Mouse (Mus musculus): ENCODE measurements around the gene Tnfsf9.

Gene Tnfsf9

GRCm38 (mm10) chr17:57105181-57106034, at the start of gene Tnfsf9:
Gene Tnfsf9, plus strand, starts transcription at chr17:57105325.
- DNase-seq = peak; percentile 81

GRCm38 (mm10) chr17:57056246-57056645, 48.9 kb upstream of the Tnfsf9 start:
- DNase-seq = no peak

GRCm38 (mm10) chr17:57058891-57059485, 46.1 kb upstream of the Tnfsf9 start, which contains the start of gene Crb3:
Gene Crb3, plus strand, starts transcription at chr17:57059105.
- DNase-seq = no peak

GRCm38 (mm10) chr17:57059486-57059977, 45.6 kb upstream of the Tnfsf9 start, which contains the start of gene Slc25a23:
Gene Slc25a23, minus strand, starts transcription at chr17:57059863.
- peak; percentile 91 for DNase-seq

- peak; percentile 98 for DNase-seq
These were observed 44.8 kb upstream of the Tnfsf9 start for GRCm38 (mm10) chr17:57060231-57060801.

- no peak for DNase-seq
These were observed 44.1 kb upstream of the Tnfsf9 start for GRCm38 (mm10) chr17:57061069-57061468.

DNA sequence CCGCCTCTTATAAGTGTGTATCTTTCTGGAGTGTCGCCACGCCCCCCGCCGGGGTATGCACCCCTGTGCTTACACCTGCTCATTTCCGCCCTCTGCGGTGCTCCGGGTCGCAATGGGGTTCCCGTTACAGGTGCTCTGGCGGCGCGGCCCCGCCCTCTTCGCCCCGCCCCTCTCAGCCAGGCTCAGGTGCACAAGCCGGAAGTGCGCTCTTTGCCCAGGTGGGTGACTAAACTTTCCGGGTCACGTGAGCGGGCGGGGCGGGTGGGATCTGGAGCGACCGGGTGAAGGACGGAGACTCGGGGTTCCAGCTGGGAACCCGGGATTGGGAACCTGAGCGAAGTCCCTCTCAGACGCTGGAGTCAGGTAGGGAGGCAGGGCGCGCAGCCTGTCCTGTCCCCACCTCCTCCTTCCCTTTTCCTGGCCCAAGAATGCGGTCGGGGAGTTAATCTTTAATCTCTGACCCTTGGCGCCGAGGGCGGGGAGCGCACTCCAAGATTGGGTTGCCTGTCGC, 43.1 kb upstream of the Tnfsf9 start:
- DNase-seq = no peak

DNA sequence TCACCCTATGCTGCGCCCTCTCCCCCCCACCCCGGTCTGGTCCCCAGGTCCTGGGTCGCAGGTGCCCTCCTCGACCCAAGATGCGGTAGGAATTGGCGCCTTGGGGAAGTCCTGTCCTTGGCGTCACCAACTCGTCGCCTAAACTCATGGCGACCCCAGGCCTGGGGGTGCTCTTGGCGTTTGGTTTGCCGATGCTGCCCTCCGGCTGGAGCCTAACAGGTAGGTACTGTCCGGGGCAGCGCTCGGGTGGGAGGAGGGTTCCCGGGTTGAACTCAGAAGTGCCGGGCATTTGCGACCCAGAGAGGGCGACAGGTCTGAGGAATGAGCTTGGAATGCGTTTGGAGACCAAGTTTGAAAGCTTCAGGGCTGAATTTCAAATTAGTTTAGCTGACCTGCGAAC, 42.6 kb upstream of the Tnfsf9 start:
- no peak for DNase-seq

GRCm38 (mm10) chr17:57063031-57063430, 42.1 kb upstream of the Tnfsf9 start:
- DNase-seq = no peak

DNA sequence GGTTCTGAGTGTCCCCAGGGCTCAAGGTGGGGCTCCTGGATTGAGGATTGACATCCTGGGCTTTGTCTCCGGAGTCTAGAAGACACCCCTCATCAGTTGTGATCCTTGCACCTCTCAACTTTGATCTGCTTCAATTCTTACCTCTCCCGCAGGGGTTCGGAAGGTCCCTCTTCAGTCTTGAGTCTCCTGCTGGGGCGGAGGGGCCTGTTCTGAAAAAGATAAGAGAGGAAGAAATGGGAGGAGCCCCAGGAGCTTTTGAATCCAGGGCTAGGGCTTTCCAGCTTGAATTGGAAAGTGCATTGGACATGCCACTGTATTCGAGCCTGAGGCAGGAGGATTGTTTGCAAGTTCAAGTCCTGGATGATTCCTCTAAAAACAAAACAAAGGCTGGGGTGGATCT, 38.2 kb upstream of the Tnfsf9 start:
- DNase-seq = no peak

- no peak for DNase-seq
These were observed 34.9 kb upstream of the Tnfsf9 start for GRCm38 (mm10) chr17:57070272-57070671.

DNA sequence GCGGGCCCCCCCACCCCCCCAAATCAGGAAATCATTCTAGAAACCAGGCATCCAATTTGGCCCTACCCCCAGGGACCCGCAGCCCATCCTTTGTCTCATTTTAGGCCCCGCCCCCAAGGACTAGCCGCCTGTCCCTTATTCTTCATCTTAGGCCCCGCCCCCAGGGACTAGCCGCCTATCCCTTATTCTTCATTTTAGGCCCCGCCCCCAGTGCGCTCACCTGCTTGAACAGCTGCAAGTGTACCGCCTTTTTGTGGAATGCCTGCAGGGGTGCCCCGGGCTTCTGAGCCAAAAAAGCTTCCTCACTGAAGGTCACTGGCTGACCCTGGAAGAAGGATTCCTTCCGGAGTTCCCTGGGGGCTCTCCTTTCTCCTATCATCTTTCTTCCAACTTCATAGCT, 34.4 kb upstream of the Tnfsf9 start:
- DNase-seq = peak; percentile 84

- no peak for DNase-seq
These were observed 28.2 kb upstream of the Tnfsf9 start for GRCm38 (mm10) chr17:57076916-57077315.

DNA sequence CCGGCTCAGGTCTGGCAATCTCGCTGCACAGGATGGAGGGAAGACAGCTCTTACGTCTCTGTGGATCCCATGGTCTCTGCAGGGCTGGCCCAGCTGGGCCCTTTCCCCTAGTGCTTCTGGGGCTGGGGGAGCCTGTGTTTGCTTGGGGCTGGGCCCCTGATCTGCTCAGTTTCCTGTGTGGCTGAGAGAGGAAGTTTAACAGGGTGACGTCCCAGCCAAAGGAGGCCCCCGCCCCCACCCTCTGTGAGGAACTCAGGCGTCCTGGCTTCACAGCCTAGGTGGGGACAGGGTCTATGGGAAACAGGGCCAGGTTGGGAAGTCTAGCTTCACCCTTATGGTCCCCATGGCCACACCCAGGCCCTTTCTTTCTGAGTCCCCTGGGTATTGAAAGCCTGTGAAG, 26.8 kb upstream of the Tnfsf9 start, which contains the start of gene Dennd1c:
Gene Dennd1c, minus strand, starts transcription at position 179 of the 400 bp plus-strand sequence.
- DNase-seq = no peak

DNA sequence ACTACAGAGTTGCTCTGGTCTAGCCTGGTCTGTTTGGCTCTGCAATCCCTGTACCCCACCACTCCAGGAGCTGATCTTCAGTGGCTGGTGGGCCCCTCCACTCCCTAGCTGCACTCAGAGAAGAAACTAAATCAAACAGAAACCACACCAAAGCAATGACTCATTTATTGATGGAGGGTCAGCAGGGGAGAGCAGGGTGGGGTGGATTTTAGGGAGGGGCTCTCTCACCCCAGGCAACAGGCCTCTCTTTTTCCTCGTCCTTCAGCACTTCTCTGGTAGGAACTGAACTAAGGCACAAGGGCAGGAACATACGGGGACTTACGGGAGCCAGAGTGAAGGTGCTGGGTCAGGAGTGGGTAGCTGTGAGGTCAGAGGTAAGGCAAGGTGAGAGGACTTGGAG, 25.2 kb upstream of the Tnfsf9 start:
- no peak for DNase-seq

DNA sequence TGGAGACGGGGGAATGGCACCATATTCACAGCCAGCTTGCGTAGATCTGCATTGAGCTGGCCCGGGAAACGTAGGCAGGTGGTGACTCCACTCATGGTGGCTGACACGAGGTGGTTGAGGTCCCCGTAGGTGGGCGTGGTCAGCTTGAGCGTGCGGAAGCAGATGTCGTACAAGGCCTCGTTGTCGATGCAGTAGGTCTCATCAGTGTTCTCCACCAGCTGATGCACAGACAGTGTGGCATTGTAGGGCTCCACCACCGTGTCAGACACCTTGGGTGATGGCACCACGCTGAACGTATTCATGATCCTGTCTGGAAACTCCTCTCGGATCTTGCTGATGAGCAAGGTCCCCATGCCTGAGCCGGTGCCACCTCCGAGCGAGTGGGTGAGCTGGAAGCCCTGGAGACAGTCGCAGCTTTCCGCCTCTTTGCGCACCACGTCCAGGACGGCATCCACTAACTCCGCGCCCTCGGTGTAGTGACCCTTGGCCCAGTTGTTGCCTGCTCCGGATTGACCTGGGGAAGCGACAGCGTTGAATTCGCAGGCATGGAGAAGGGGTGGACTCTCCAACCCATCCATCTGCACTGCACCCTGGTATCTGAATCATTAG, 23.8 kb upstream of the Tnfsf9 start:
- DNase-seq = no peak

DNA sequence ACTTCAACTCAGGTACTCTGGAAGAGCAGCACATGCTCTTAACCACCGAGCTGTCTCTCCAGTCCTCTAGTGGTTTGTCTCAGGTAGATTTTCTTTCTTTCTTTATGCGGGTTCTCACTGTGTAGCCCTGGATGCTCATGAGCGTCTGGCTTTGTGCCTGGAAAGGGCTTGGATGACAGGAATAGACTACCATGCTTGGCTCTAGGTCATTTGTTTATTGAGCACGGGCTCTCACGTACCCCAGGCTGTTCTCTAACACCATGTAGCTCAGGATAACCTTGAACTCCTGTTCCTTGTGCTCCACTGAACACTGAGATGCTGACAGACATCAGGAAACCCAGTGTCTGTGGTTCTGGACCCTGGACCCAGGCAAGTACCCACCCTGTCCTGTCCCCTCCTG, 22.6 kb upstream of the Tnfsf9 start:
- no peak for DNase-seq

DNA sequence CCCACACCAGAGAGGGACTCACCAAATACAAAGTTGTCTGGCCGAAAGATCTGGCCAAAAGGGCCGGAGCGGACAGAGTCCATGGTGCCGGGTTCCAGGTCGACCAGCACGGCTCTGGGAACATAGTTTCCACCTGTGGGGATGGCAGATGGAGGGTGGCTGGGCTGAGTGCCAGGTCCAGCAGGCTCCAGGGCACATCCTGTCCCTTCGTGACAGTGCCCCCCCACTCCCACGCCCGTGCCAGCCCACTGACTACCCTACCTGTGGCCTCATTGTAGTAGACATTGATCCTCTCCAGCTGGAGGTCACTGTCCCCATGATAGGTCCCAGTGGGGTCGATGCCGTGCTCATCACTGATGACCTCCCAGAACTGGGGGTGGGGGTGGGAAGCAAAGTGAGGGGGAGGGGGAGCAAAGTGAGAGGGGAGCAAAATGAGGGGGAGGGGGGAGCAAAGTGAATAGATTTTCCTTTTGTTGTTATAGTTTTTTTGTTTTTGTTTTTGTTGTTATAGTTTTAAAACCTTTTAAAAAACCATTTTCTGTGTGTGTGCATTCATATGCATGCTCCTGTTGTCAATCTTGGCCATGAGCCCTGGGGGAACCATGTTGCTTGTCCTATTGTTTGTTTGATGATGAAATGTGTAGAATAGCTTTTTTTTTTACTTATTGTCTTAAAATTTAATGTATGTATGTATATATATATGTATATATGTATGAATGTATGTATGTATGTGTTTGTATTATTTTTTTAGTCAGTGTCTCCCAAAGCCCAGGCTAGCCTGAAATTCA, 19.0 kb upstream of the Tnfsf9 start:
- no peak for DNase-seq

DNA sequence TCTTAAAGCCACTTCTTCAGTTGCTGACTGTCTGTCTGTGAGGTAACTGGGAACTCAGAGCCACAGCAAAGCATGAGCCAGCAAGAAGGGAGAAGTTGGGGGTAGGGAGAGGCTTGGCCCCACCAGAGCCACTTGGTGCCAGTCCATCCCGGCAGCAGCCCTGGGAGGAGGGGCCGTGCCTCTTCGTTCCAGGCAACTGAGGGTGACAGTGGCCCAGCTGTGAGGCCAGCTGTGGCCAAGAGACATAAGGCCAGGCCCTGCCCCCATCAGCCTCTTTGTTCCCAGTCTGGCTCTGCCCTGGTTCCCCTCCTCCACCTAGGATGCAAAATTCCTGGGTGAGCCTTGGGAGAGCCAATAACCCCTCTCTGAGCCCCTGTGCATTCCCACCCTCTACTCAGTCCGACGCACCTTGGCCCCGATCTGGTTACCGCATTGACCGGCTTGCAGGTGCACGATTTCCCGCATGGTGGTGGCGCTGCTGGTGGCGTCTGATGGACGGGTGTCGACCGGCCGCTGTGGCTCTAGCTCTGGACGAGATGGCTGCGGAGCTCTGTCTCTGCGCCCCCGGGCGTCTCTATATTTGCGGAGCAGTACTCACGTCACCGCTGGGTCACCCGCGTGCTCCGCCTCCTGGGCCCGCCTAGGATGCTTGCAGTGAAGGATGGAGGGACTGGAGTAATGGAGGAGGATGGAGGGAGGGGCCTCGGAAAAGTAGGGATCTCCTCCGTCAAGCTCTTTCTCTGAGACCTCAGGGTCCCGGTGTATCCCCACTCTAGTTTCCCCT, 17.9 kb upstream of the Tnfsf9 start, which contains the start of gene Tubb4a:
Gene Tubb4a, minus strand, starts transcription at position 734 of the 784 bp plus-strand sequence.
- DNase-seq = peak; percentile 75

DNA sequence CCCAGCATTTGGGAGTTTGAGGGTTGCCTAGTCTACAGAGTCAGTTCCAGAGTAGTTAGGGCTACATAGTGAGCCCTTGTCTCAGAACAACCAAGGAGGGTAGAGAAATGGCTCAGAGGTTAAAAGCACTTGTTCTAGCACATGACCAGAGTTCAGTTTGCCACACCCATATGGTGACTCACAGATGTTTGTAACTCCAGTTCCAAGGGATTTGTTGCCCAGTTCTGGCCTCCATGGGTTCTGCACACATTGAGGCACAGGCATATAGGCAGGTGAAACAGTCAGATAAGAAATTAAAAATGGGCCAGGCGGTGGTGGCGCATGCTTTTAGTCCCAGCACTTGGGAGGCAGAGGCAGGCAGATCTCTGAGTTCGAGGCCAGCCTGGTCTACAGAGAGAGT, 10.9 kb upstream of the Tnfsf9 start:
- DNase-seq = no peak
